Mouse (Mus musculus): ENCODE measurements around the gene Ccdc92b. TPM values are rescaled to one million over a fixed set of nuclear protein-coding genes. Genes with fewer than 3 reads are reported as not detected.

Ccdc92b gene
- total and polyA plus RNA-seq, 3 experiments, result not detected

DNA sequence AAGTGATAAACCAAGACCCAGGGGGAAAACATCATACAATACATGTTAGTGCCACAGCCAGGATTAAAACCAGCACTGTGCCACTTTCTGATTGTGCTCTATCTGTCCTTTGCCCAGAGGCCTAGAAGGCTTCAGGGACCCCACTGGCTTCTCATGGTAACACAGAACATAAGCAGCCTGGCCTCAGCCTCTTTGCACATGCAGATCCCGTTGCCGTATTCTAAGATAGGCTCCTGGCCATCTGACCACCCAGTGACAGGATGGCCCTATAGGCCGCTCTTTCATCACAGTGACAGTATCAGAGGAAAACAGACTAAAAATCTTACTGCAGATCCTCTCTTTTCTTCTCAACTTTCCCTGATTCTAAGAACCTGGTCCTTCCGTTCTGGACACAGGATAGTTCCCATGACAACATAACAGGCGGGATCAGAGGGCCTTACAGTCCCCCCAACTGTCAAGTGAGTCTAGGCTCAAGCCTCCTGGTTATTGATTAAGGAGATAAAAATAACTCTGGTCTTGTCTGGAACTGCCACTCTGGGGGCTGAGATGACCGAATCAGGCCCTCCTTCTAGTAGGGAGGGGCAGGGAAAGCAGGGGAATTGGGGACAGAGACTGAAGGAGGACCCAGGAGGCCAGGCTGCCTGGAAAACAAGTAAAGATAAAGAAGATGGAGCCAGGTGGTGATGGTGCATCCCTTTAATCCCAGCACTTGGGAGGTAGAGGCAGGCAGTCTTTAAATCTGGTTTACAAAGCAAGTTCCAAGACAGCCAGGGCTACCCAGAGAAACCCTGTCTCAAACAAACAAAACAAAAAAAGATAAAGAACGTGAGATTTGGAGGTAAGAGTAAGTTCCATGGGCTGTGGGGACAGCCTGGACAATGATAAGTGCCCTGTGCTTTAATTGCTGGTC, 12.7 kb downstream of the Ccdc92b start:
- in situ Hi-C loops (cut with MboI; ENCODE audit: low pct_ligation_motif_present, low pct_unique_long_range_greater_than_20kb, low sequenced_read_pairs) (loop anchor here (25.0 kb wide), 1 partner anchor 530 kb away; the partner anchor contains the start of gene Hic1), dilution Hi-C loops (cut with MboI; ENCODE audit: extremely low pct_ligation_motif_present, extremely low pct_unique_long_range_greater_than_20kb, low sequenced_read_pairs) (no loop called here)
- DNase-seq (ENCODE audit: extremely low read depth), result no peak
- Histone ChIP-seq H3K27me3 (replicated peaks) (peaks cover 64% of the 10 kb centered on the region), H3K36me3 (replicated peaks in 1 of 2; ENCODE audit: control insufficient read depth in 1 of 2, insufficient read depth in 1 of 2, low read length in 1 of 2) (no peaks in the 10 kb centered on the region), H3K9me3 (replicated peaks; ENCODE audit: low read length) (peaks cover 2% of the 10 kb centered on the region), H3K79me2 (replicated peaks; ENCODE audit: control insufficient read depth, extremely low read depth, insufficient read depth, poor library complexity, severe bottlenecking) (no peaks in the 10 kb centered on the region), H3K4me3 (replicated peaks in 1 of 3; ENCODE audit: low read depth in 2 of 3, low read length in 2 of 3, poor library complexity in 1 of 3) (no peak overlapping the region), H3K4me1 (ENCODE audit: control insufficient read depth in 1 of 2, insufficient read depth in 2 of 2) (no peaks in the 10 kb centered on the region), H3K9ac (ENCODE audit: insufficient read depth, low read depth) (no peak overlapping the region), H3K27ac (ENCODE audit: insufficient read depth, low read depth) (no peak overlapping the region), H3K4me2 (ENCODE audit: insufficient read depth, low read depth, poor library complexity, severe bottlenecking) (no peak overlapping the region)
- TF ChIP-seq NRF1 (IDR thresholded peaks at IDR 0.05; ENCODE audit: low read depth, low read length) (no peak), CTCF (conservative IDR thresholded peaks at IDR 0.05 in 1 of 2, IDR thresholded peaks at IDR 0.05 in 1 of 2; ENCODE audit: low read depth in 2 of 2, low read length in 2 of 2) (no peak), USF2 (conservative IDR thresholded peaks at IDR 0.05; ENCODE audit: low read depth, low read length) (no peak), EP300 (IDR thresholded peaks at IDR 0.05; ENCODE audit: low read length) (no peak), MAFK (IDR thresholded peaks at IDR 0.05; ENCODE audit: insufficient replicate concordance, low read length) (no peak), ZMIZ1 (IDR thresholded peaks at IDR 0.05; ENCODE audit: low read depth, low read length) (no peak), ZNF384 (IDR thresholded peaks at IDR 0.05; ENCODE audit: low read depth, low read length) (no peak), POLR2AphosphoS2 (IDR thresholded peaks at IDR 0.05; ENCODE audit: low read depth, low read length) (no peak), HCFC1 (IDR thresholded peaks at IDR 0.05; ENCODE audit: low read depth, low read length) (no peak), ETS1 (conservative IDR thresholded peaks at IDR 0.05; ENCODE audit: low read depth, low read length) (no peak), RCOR1 (conservative IDR thresholded peaks at IDR 0.05; ENCODE audit: low read depth, low read length) (no peak), MYC (IDR thresholded peaks at IDR 0.05; ENCODE audit: low read depth, low read length) (no peak), ZC3H11A (IDR thresholded peaks at IDR 0.05; ENCODE audit: low read depth, low read length) (no peak), MAX (IDR thresholded peaks at IDR 0.05; ENCODE audit: low read length) (no peak), UBTF (IDR thresholded peaks at IDR 0.05; ENCODE audit: low read depth, low read length) (no peak), CHD2 (IDR thresholded peaks at IDR 0.05; ENCODE audit: low read length) (no peak), SMC3 (IDR thresholded peaks at IDR 0.05; ENCODE audit: low read depth, low read length) (no peak), TBP (conservative IDR thresholded peaks at IDR 0.05; ENCODE audit: low read depth, low read length) (no peak), MAZ (IDR thresholded peaks at IDR 0.05; ENCODE audit: low read depth, low read length) (no peak), GABPA (IDR thresholded peaks at IDR 0.05; ENCODE audit: insufficient replicate concordance, low read depth, low read length) (no peak)

Data from CH12.LX (cell line).